ENCODE assay signal across 8 mouse cellular contexts in the genomic region with DNA sequence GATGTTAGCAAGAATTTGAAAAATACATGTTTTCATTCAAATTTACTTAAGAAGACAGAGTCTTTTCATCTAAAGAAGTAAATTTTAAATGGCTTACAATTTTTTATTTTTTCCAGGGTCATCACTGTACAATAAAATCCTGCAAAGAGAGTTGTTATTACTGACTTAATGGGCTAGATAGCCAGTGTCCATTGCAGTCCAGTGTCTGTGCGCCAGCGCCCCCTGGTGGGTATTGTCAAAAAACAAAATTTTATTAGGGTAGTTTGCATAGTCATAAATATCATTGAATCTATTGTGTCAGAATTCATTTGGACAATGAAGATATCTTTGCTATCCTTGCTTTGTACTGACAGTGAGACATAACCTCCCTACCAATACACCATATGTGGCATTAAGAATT.
DNase-seq lines count a peak whose midpoint lies in the region; ATAC-seq and TF ChIP-seq lines count a peak whose summit lies in the region.

No protein-coding gene starts in this region.

- no peak for TF ChIP-seq POLR2A in heart, adult 2 months (IDR thresholded peaks at IDR 0.05; ENCODE audit: insufficient read depth, low read depth, low read length)

- no peaks in the 10 kb centered on the region for H3K4me1 ChIP-seq in heart, adult 2 months (ENCODE audit: control insufficient read depth, insufficient read depth, low read length)
- H3K4me1 ChIP-seq in heart, embryonic 10.5 days = no peaks in the 10 kb centered on the region
- no peaks in the 10 kb centered on the region for H3K4me1 ChIP-seq in hindbrain, postnatal 0 days (ENCODE audit: insufficient read depth, low read length)

- H3K9ac ChIP-seq in heart, adult 2 months (ENCODE audit: low read depth, low read length) = no peak overlapping the region
- H3K9ac ChIP-seq in hindbrain, postnatal 0 days (replicated peaks; ENCODE audit: low read length) = no peak overlapping the region

- TF ChIP-seq EP300 in heart, adult 2 months (IDR thresholded peaks at IDR 0.05; ENCODE audit: insufficient read depth, low read depth, low read length) = no peak

- H3K4me2 ChIP-seq in hindbrain, postnatal 0 days (ENCODE audit: low read depth, low read length) = no peak overlapping the region

- intact Hi-C loops in heart, adult 2 months (cut with DNase I) = no loop called here

- peak in 1 of 2 experiments; percentile 32 for DNase-seq in heart, adult 2 months
- DNase-seq in heart, embryonic 10.5 days (ENCODE audit: low spot score) = no peak
- peak; percentile 26 for DNase-seq in thymus, postnatal 4 days
- no peak for DNase-seq in thymus, postnatal 10 days (ENCODE audit: low spot score in 2 of 2)
- peak; percentile 48 to 63 for DNase-seq in cerebellum, postnatal 4 days (ENCODE audit: low spot score in 2 of 2)
- peak; percentile 59 for DNase-seq in hindbrain, postnatal 0 days (ENCODE audit: low spot score)
- DNase-seq in lung, postnatal 36 days = peak; percentile 11

- no peaks in the 10 kb centered on the region for H3K79me2 ChIP-seq in heart, adult 2 months (replicated peaks; ENCODE audit: control insufficient read depth, insufficient read depth, low read length)

- H3K4me3 ChIP-seq in heart, adult 2 months = no peak overlapping the region
- no peak overlapping the region for H3K4me3 ChIP-seq in heart, embryonic 10.5 days
- H3K4me3 ChIP-seq in hindbrain, postnatal 0 days (ENCODE audit: low read length) = no peak overlapping the region

- H3K36me3 ChIP-seq in heart, adult 2 months (ENCODE audit: control insufficient read depth, insufficient read depth, low read length) = no peaks in the 10 kb centered on the region
- no peaks in the 10 kb centered on the region for H3K36me3 ChIP-seq in heart, embryonic 10.5 days
- H3K36me3 ChIP-seq in hindbrain, postnatal 0 days (ENCODE audit: insufficient read depth, low read length) = no peaks in the 10 kb centered on the region

- 5% methylated on average over 2 of the region's 2 CpGs for WGBS in heart, adult 2 months
- 0% methylated on average over 2 of the region's 2 CpGs for WGBS in heart, embryonic 10.5 days
- 0% methylated on average over 2 of the region's 2 CpGs for WGBS in hindbrain, postnatal 0 days

- TF ChIP-seq CTCF in heart, adult 2 months (IDR thresholded peaks at IDR 0.05) = peak; percentile 76
- peak; percentile 68 for TF ChIP-seq CTCF in hindbrain, postnatal 0 days (IDR thresholded peaks at IDR 0.05; ENCODE audit: low read depth)

- no peaks in the 10 kb centered on the region for H3K27me3 ChIP-seq in heart, adult 2 months (ENCODE audit: control insufficient read depth, insufficient read depth, low read length)
- H3K27me3 ChIP-seq in heart, embryonic 10.5 days (ENCODE audit: insufficient read depth, poor library complexity, severe bottlenecking) = no peaks in the 10 kb centered on the region
- H3K27me3 ChIP-seq in hindbrain, postnatal 0 days (ENCODE audit: insufficient read depth, low read length) = no peaks in the 10 kb centered on the region

- H3K27ac ChIP-seq in heart, adult 2 months = no peak overlapping the region
- H3K27ac ChIP-seq in heart, embryonic 10.5 days = no peak overlapping the region
- no peak overlapping the region for H3K27ac ChIP-seq in hindbrain, postnatal 0 days

- ATAC-seq in hindbrain, postnatal 0 days = no peak
- ATAC-seq in activated CD4-positive, CD25-positive, alpha-beta regulatory T cell, adult 4 months = no peak

- no peaks in the 10 kb centered on the region for H3K9me3 ChIP-seq in heart, embryonic 10.5 days
- H3K9me3 ChIP-seq in hindbrain, postnatal 0 days (ENCODE audit: low read length) = no peaks in the 10 kb centered on the region

Comparison
In these comparisons a context has a peak if more than half of its experiments do, and no peak if none do; other contexts are left out.
1. DNase-seq: peak in thymus, postnatal 4 days (single experiment), cerebellum, postnatal 4 days (2 of 2), hindbrain, postnatal 0 days (single experiment) and lung, postnatal 36 days (single experiment); none in heart, embryonic 10.5 days (single experiment) and thymus, postnatal 10 days (0 of 2).